Mouse (Mus musculus) embryonic facial prominence, embryonic 12.5 days (tissue): ENCODE data around the gene Rhot2. TPM values are rescaled to one million over a fixed set of nuclear protein-coding genes. Genes with fewer than 3 reads are reported as not detected.
A peak's percentile ranks its signal among the peaks of the same experiment; 100 is the strongest.

ENCODE experiments used
- ATAC-seq: fragments of 200-750 bp; cut with Nextera tagmentation; 2 replicates; pipeline ENCODE4 v1.8.0; 2017; ENCODE audit not compliant: insufficient number of reproducible peaks, insufficient read depth, low FRiP score, low TSS enrichment
- H3K27ac ChIP-seq: fragments of 300-500 bp; sonication (generic); 2 replicates; pipeline ENCODE4 v1.5.1; 2016; ENCODE audit warnings: mild to moderate bottlenecking
- H3K27me3 ChIP-seq: fragments of 300-500 bp; sonication (generic); 2 replicates; pipeline ENCODE4 v1.6.1; 2016; ENCODE audit warnings: mild to moderate bottlenecking, moderate library complexity
- H3K36me3 ChIP-seq: fragments of 300-500 bp; sonication (generic); 2 replicates; pipeline ENCODE4 v1.6.1; 2016; ENCODE audit warnings: mild to moderate bottlenecking
- H3K4me1 ChIP-seq: fragments of 300-500 bp; sonication (generic); 2 replicates; pipeline ENCODE4 v1.6.1; 2016
- H3K4me2 ChIP-seq: fragments of 300-500 bp; sonication (generic); replicated peaks from 2 replicates; pipeline ENCODE4 v1.6.1; 2016; ENCODE audit warnings: mild to moderate bottlenecking, moderate library complexity
- H3K4me3 ChIP-seq: fragments of 300-500 bp; sonication (generic); 2 replicates; pipeline ENCODE4 v1.5.1; 2016; ENCODE audit warnings: mild to moderate bottlenecking
- H3K9ac ChIP-seq: fragments of 300-500 bp; sonication (generic); 2 replicates; pipeline ENCODE4 v1.6.1; 2016; ENCODE audit warnings: mild to moderate bottlenecking, moderate library complexity
- H3K9me3 ChIP-seq: fragments of 300-500 bp; sonication (generic); 2 replicates; pipeline ENCODE4 v1.6.1; 2016; ENCODE audit warnings: mild to moderate bottlenecking, moderate library complexity
- WGBS: fragments of 180-500 bp; shearing (Covaris S2); methylation state at CpG from one replicate; pipeline ENCODE4 v1.1.7; 2016; 5-methylcytosine and 5-hydroxymethylcytosine counted together
- polyA plus RNA-seq: library from polyadenylated mRNA; unstranded; fragments of >200 nt; fragmentation: Nextera tagmentation; extraction: Ambion mirVana; gene quantifications from 2 replicates; pipeline ENCODE4 v1.2.1, GENCODE M21; 2016

Gene Rhot2
- polyA plus RNA-seq, 1 experiment from 2014 or later = 23.0 TPM

GRCm38 (mm10) chr17:25837533-25837932 lies 7.1 kb downstream of the Rhot2 start:
- H3K27me3 ChIP-seq = no peaks in the 10 kb centered on the region
- H3K27ac ChIP-seq = no peak overlapping the region
- peak overlapping the region; percentile 36; the same call in 1 of the 2 replicates for H3K4me3 ChIP-seq
- no peak overlapping the region for H3K9ac ChIP-seq
- H3K9me3 ChIP-seq = no peaks in the 10 kb centered on the region
- peak overlapping the region; percentile 79 for H3K4me2 ChIP-seq
- 53% methylated on average over 3 of the region's 3 CpGs for WGBS
- ATAC-seq = no peak
- H3K36me3 ChIP-seq = peaks cover 58% of the 10 kb centered on the region
- peaks cover 43% of the 10 kb centered on the region for H3K4me1 ChIP-seq

GRCm38 (mm10) chr17:25837076-25837410 lies 7.6 kb downstream of the Rhot2 start, which contains the start of gene Rhbdl1:
Rhbdl1 (minus strand) TSS chr17:25837295.
- H3K4me2 ChIP-seq = peak within 1 kb of the TSS; percentile 79
- no peaks in the 10 kb centered on the region for H3K9me3 ChIP-seq
- WGBS = 2% methylated on average over 28 of the region's 29 CpGs
- no peak within 1 kb of the TSS for H3K27ac ChIP-seq
- H3K4me1 ChIP-seq = peaks cover 43% of the 10 kb centered on the region
- ATAC-seq = no peak
- no peaks in the 10 kb centered on the region for H3K27me3 ChIP-seq
- H3K4me3 ChIP-seq = peak within 1 kb of the TSS; percentile 36
- peak within 1 kb of the TSS; percentile 55 for H3K9ac ChIP-seq
- peaks cover 53% of the 10 kb centered on the region for H3K36me3 ChIP-seq

GRCm38 (mm10) chr17:25836397-25837075 lies 8.1 kb downstream of the Rhot2 start:
- Histone ChIP-seq H3K27ac (no peak overlapping the region), H3K4me3 (peak overlapping the region; percentile 36), H3K4me1 (peaks cover 48% of the 10 kb centered on the region), H3K36me3 (peaks cover 50% of the 10 kb centered on the region), H3K9me3 (no peaks in the 10 kb centered on the region), H3K9ac (peak overlapping the region; percentile 55), H3K4me2 (peak overlapping the region; percentile 79), H3K27me3 (no peaks in the 10 kb centered on the region)
- 21% methylated on average over 23 of the region's 23 CpGs for WGBS
- ATAC-seq = no peak

GRCm38 (mm10) chr17:25835816-25836215 lies 8.8 kb downstream of the Rhot2 start:
- Histone ChIP-seq H3K27me3 (no peaks in the 10 kb centered on the region), H3K9ac (0 out of 2 replicates have a peak overlapping the region, but pooled peaks have one; percentile 55), H3K4me1 (peaks cover 54% of the 10 kb centered on the region), H3K4me2 (peak overlapping the region; percentile 79; the same call in 1 of the 2 replicates), H3K27ac (no peak overlapping the region), H3K36me3 (peaks cover 50% of the 10 kb centered on the region), H3K9me3 (no peaks in the 10 kb centered on the region), H3K4me3 (no peak overlapping the region)
- WGBS = 91% methylated on average over 16 of the region's 16 CpGs
- ATAC-seq = no peak

DNA sequence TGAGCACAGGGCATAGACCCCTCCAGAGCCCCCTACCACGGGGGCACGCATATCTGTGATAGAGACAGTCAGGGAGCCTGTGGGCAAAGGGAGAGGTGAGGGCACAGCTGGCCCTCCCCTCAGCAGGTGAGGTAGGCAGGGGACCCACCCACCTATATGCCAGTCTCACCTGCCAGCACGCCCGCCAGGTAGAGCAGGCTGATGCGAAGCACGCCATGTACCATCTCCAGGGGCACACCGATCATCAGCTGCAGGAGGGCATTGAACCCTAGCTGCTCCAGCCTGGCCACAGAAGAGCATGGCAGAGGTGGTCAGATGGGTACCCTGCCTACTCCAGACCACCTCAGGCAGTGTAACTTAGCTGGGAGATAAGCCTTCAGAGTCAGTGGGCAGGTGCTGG lies 9.3 kb downstream of the Rhot2 start:
- WGBS = 96% methylated on average over 7 of the region's 7 CpGs
- no peak for ATAC-seq
- H3K27ac ChIP-seq = no peak overlapping the region
- no peaks in the 10 kb centered on the region for H3K27me3 ChIP-seq
- H3K4me2 ChIP-seq = 0 out of 2 replicates have a peak overlapping the region, but pooled peaks have one; percentile 79
- peaks cover 59% of the 10 kb centered on the region for H3K4me1 ChIP-seq
- H3K4me3 ChIP-seq = no peak overlapping the region
- no peaks in the 10 kb centered on the region for H3K9me3 ChIP-seq
- H3K9ac ChIP-seq = no peak overlapping the region
- H3K36me3 ChIP-seq = peaks cover 50% of the 10 kb centered on the region

- Histone ChIP-seq H3K27me3 (no peaks in the 10 kb centered on the region), H3K9ac (peak overlapping the region; percentile 87), H3K4me3 (peak overlapping the region; percentile 69), H3K4me1 (peaks cover 65% of the 10 kb centered on the region), H3K27ac (no peak overlapping the region), H3K4me2 (peak overlapping the region; percentile 79), H3K36me3 (peaks cover 49% of the 10 kb centered on the region), H3K9me3 (no peaks in the 10 kb centered on the region)
- 92% methylated on average over 12 of the region's 12 CpGs for WGBS
- ATAC-seq = no peak
These were observed 9.9 kb downstream of the Rhot2 start for GRCm38 (mm10) chr17:25834595-25835222.

- ATAC-seq = no peak
- peak overlapping the region; percentile 69 for H3K4me3 ChIP-seq
- H3K9ac ChIP-seq = peak overlapping the region; percentile 87
- peak overlapping the region; percentile 89 for H3K27ac ChIP-seq
- H3K9me3 ChIP-seq = no peaks in the 10 kb centered on the region
- H3K27me3 ChIP-seq = no peaks in the 10 kb centered on the region
- H3K4me1 ChIP-seq = peaks cover 69% of the 10 kb centered on the region
- WGBS = 39% methylated on average over 6 of the region's 6 CpGs
- H3K4me2 ChIP-seq = peak overlapping the region; percentile 79
- peaks cover 42% of the 10 kb centered on the region for H3K36me3 ChIP-seq
These were observed 10.6 kb downstream of the Rhot2 start for GRCm38 (mm10) chr17:25833961-25834594.

- Histone ChIP-seq H3K27ac (peak within 1 kb of the TSS; percentile 89), H3K9ac (peak within 1 kb of the TSS; percentile 87), H3K4me3 (peak within 1 kb of the TSS; percentile 69), H3K27me3 (no peaks in the 10 kb centered on the region), H3K36me3 (peaks cover 38% of the 10 kb centered on the region), H3K4me2 (peak within 1 kb of the TSS; percentile 79), H3K9me3 (no peaks in the 10 kb centered on the region), H3K4me1 (peaks cover 72% of the 10 kb centered on the region)
- WGBS = 0% methylated on average over 24 of the region's 24 CpGs
- ATAC-seq = peak; percentile 24
These were observed 11.4 kb downstream of the Rhot2 start, which contains the start of gene Stub1 for GRCm38 (mm10) chr17:25833291-25833663. Stub1 (minus strand) TSS chr17:25833404.

DNA sequence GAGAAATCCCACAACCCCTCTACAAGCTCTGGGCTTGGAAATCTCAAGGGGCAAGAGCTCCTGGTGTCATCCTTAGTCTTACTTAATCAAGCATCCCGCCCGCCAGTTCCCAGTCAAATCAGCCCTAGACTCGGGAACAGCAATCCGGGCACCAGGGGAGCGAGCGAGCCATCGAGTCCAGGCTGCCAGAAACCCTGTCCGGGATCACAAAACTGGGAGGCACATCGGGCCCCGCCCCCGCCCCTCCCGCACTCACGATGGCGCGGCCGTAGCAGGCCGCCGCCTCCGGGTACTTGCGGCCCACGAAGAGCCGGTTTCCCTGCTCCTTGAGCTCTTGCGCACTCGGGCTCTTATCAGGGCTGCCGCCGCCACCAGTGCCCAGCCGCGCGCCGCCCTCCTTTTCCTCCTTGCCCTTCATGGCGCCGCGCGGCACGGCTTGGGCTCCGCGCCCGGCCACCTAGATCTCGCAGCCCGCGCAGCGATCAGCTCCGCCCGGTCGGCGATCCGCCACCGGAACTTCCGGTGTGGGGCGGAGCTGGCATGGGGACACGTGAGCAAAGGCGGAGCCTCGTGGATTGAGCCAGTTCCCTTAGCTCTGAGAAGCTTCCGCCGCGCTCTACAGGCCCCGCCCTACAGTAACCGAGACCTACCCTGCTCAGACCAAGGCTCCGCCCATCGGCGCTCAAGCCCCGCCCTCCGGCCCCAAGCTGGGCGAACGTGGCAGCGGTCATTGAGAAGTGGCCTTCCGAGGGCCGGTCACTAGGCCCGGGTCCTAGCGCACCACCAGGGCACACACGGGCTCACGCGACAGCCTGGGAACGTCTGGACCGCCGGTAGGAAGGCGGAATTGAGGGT lies 12.0 kb downstream of the Rhot2 start:
- peak overlapping the region; percentile 87 for H3K9ac ChIP-seq
- peak overlapping the region; percentile 79 for H3K4me2 ChIP-seq
- peak overlapping the region; percentile 69 for H3K4me3 ChIP-seq
- H3K27ac ChIP-seq = peak overlapping the region; percentile 89
- WGBS = under 1% methylated on average over 77 of the region's 77 CpGs
- H3K9me3 ChIP-seq = no peaks in the 10 kb centered on the region
- H3K36me3 ChIP-seq = peaks cover 38% of the 10 kb centered on the region
- peaks cover 76% of the 10 kb centered on the region for H3K4me1 ChIP-seq
- peak; percentile 82 for ATAC-seq
- H3K27me3 ChIP-seq = no peaks in the 10 kb centered on the region

DNA sequence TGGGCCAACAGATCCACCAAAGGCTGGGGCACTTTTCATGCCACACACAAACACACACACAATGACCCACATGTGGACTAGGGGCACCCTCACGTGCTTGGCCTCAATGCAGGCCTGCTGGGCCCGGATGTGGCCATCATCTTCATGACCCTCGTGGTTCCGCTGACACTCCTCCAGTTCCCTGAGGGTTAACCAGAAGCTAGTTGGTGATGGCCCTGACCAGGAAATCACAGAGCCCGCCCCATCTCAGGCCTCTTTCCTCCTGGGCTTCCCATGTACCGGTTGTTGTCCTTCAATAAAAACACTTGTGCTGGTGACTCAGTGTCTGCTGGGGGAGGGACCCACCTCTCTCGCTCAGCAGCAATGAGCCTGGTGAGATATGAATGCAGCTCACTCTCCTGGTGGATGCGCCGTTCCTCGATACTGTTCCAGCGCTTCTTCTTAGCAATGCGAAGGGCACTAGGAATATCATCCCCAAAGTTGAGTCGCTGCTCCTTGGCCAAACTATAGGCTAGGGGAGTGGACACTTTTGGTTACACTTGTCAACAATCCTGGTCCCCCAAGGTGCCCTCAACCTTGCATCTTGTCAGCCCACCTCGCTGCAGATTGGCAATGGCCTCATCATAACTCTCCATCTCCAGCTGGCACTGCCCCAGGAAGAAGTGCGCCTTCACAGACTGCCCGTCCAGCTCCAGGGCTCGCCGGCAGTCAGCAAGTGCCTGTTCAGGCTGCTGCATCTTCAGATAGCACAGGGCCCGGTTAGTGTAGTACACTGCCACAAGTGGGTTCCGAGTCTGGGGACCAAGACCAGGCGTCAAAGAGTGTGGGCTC lies 13.0 kb downstream of the Rhot2 start:
- Histone ChIP-seq H3K4me2 (peak overlapping the region; percentile 79), H3K9me3 (no peaks in the 10 kb centered on the region), H3K4me3 (peak overlapping the region; percentile 69), H3K4me1 (peaks cover 68% of the 10 kb centered on the region), H3K36me3 (peaks cover 46% of the 10 kb centered on the region), H3K9ac (peak overlapping the region; percentile 87), H3K27me3 (no peaks in the 10 kb centered on the region), H3K27ac (peak overlapping the region; percentile 89)
- no peak for ATAC-seq
- 62% methylated on average over 21 of the region's 21 CpGs for WGBS
